Mouse (Mus musculus): Measurements from ENCODE around the gene Ost4. TPM values are rescaled to one million over a fixed set of nuclear protein-coding genes. Genes with fewer than 3 reads are reported as not detected.

The Ost4 gene
- polyA plus RNA-seq, 1 experiment from 2014 or later, result 311 TPM

GRCm38 (mm10) chr5:30879347-30879943 is 28.1 kb downstream of the Ost4 start:
- Histone ChIP-seq H3K4me3 (ENCODE audit: low read depth, low read length) (no peak overlapping the region), H3K9ac (ENCODE audit: low read depth, low read length) (no peak overlapping the region), H3K27me3 (ENCODE audit: control insufficient read depth, insufficient read depth, low read depth, low read length) (no peaks in the 10 kb centered on the region), H3K4me2 (ENCODE audit: low read depth, low read length) (no peak overlapping the region), H3K9me3 (replicated peaks; ENCODE audit: control insufficient read depth, low read length) (no peaks in the 10 kb centered on the region), H3K27ac (ENCODE audit: low read length) (no peak overlapping the region; the same call in 1 of the 2 replicates), H3K36me3 (ENCODE audit: control insufficient read depth, insufficient read depth) (peaks cover 31% of the 10 kb centered on the region), H3K4me1 (ENCODE audit: control insufficient read depth, low read depth, low read length) (no peaks in the 10 kb centered on the region)
- 59% methylated on average over 5 of the region's 5 CpGs for WGBS (ENCODE audit: insufficient replicate concordance)
- no peak for ATAC-seq (ENCODE audit: low read depth)

GRCm38 (mm10) chr5:30878616-30879015 is 29.0 kb downstream of the Ost4 start:
- ATAC-seq (ENCODE audit: low read depth), result no peak
- H3K4me2 ChIP-seq (ENCODE audit: low read depth, low read length), result no peak overlapping the region
- no peak overlapping the region for H3K9ac ChIP-seq (ENCODE audit: low read depth, low read length)
- H3K4me1 ChIP-seq (ENCODE audit: control insufficient read depth, low read depth, low read length), result no peaks in the 10 kb centered on the region
- no peaks in the 10 kb centered on the region for H3K9me3 ChIP-seq (replicated peaks; ENCODE audit: control insufficient read depth, low read length)
- H3K27me3 ChIP-seq (ENCODE audit: control insufficient read depth, insufficient read depth, low read depth, low read length), result no peaks in the 10 kb centered on the region
- peaks cover 39% of the 10 kb centered on the region for H3K36me3 ChIP-seq (ENCODE audit: control insufficient read depth, insufficient read depth)
- 50% methylated on average over 6 of the region's 6 CpGs for WGBS (ENCODE audit: insufficient replicate concordance)
- H3K4me3 ChIP-seq (ENCODE audit: low read depth, low read length), result no peak overlapping the region
- H3K27ac ChIP-seq (ENCODE audit: low read length), result no peak overlapping the region

- WGBS (ENCODE audit: insufficient replicate concordance), result 79% methylated on average over 7 of the region's 7 CpGs
- H3K27ac ChIP-seq (ENCODE audit: low read length), result no peak overlapping the region
- H3K4me3 ChIP-seq (ENCODE audit: low read depth, low read length), result no peak overlapping the region
- H3K27me3 ChIP-seq (ENCODE audit: control insufficient read depth, insufficient read depth, low read depth, low read length), result no peaks in the 10 kb centered on the region
- no peak overlapping the region for H3K4me2 ChIP-seq (ENCODE audit: low read depth, low read length)
- ATAC-seq (ENCODE audit: low read depth), result no peak
- peaks cover 59% of the 10 kb centered on the region for H3K36me3 ChIP-seq (ENCODE audit: control insufficient read depth, insufficient read depth)
- no peaks in the 10 kb centered on the region for H3K9me3 ChIP-seq (replicated peaks; ENCODE audit: control insufficient read depth, low read length)
- peaks cover 8% of the 10 kb centered on the region for H3K4me1 ChIP-seq (ENCODE audit: control insufficient read depth, low read depth, low read length)
- H3K9ac ChIP-seq (ENCODE audit: low read depth, low read length), result no peak overlapping the region
Measured at GRCm38 (mm10) chr5:30874365-30874764, 33.2 kb downstream of the Ost4 start.

GRCm38 (mm10) chr5:30872574-30872973 is 35.0 kb downstream of the Ost4 start:
- Histone ChIP-seq H3K4me3 (ENCODE audit: low read depth, low read length) (no peak overlapping the region), H3K4me1 (ENCODE audit: control insufficient read depth, low read depth, low read length) (peaks cover 12% of the 10 kb centered on the region), H3K9ac (ENCODE audit: low read depth, low read length) (no peak overlapping the region), H3K36me3 (ENCODE audit: control insufficient read depth, insufficient read depth) (peaks cover 55% of the 10 kb centered on the region), H3K4me2 (ENCODE audit: low read depth, low read length) (no peak overlapping the region), H3K27ac (ENCODE audit: low read length) (no peak overlapping the region), H3K27me3 (ENCODE audit: control insufficient read depth, insufficient read depth, low read depth, low read length) (no peaks in the 10 kb centered on the region), H3K9me3 (replicated peaks; ENCODE audit: control insufficient read depth, low read length) (no peaks in the 10 kb centered on the region)
- no peak for ATAC-seq (ENCODE audit: low read depth)
- 83% methylated on average over 9 of the region's 9 CpGs for WGBS (ENCODE audit: insufficient replicate concordance)

- H3K27ac ChIP-seq (ENCODE audit: low read length), result peak overlapping the region; percentile 25
Measured at GRCm38 (mm10) chr5:30870131-30870406, 37.5 kb downstream of the Ost4 start.

GRCm38 (mm10) chr5:30869405-30870130 is 38.0 kb downstream of the Ost4 start:
- H3K36me3 ChIP-seq (ENCODE audit: control insufficient read depth, insufficient read depth), result peaks cover 29% of the 10 kb centered on the region
- peak overlapping the region; percentile 90 for H3K9ac ChIP-seq (ENCODE audit: low read depth, low read length)
- H3K4me2 ChIP-seq (ENCODE audit: low read depth, low read length), result peak overlapping the region; percentile 83
- ATAC-seq (ENCODE audit: low read depth), result peak; percentile 97
- no peaks in the 10 kb centered on the region for H3K27me3 ChIP-seq (ENCODE audit: control insufficient read depth, insufficient read depth, low read depth, low read length)
- H3K9me3 ChIP-seq (replicated peaks; ENCODE audit: control insufficient read depth, low read length), result no peaks in the 10 kb centered on the region
- H3K4me3 ChIP-seq (ENCODE audit: low read depth, low read length), result peak overlapping the region; percentile 86
- peaks cover 12% of the 10 kb centered on the region for H3K4me1 ChIP-seq (ENCODE audit: control insufficient read depth, low read depth, low read length)
- under 1% methylated on average over 63 of the region's 63 CpGs for WGBS (ENCODE audit: insufficient replicate concordance)
- peak overlapping the region; percentile 25 for H3K27ac ChIP-seq (ENCODE audit: low read length)

More at GRCm38 (mm10) chr5:30870131-30870406, 37.5 kb downstream of the Ost4 start:
- ATAC-seq (ENCODE audit: low read depth), result no peak
- Histone ChIP-seq H3K4me3 (ENCODE audit: low read depth, low read length) (peak overlapping the region; percentile 86), H3K9me3 (replicated peaks; ENCODE audit: control insufficient read depth, low read length) (no peaks in the 10 kb centered on the region), H3K36me3 (ENCODE audit: control insufficient read depth, insufficient read depth) (peaks cover 34% of the 10 kb centered on the region), H3K4me1 (ENCODE audit: control insufficient read depth, low read depth, low read length) (peaks cover 12% of the 10 kb centered on the region), H3K27me3 (ENCODE audit: control insufficient read depth, insufficient read depth, low read depth, low read length) (no peaks in the 10 kb centered on the region), H3K4me2 (ENCODE audit: low read depth, low read length) (peak overlapping the region; percentile 83), H3K9ac (ENCODE audit: low read depth, low read length) (peak overlapping the region; percentile 90)
- 14% methylated on average over 2 of the region's 2 CpGs for WGBS (ENCODE audit: insufficient replicate concordance)

- Histone ChIP-seq H3K4me3 (ENCODE audit: low read depth, low read length) (peak overlapping the region; percentile 86), H3K9me3 (replicated peaks; ENCODE audit: control insufficient read depth, low read length) (no peaks in the 10 kb centered on the region), H3K27me3 (ENCODE audit: control insufficient read depth, insufficient read depth, low read depth, low read length) (no peaks in the 10 kb centered on the region), H3K4me1 (ENCODE audit: control insufficient read depth, low read depth, low read length) (peaks cover 12% of the 10 kb centered on the region), H3K36me3 (ENCODE audit: control insufficient read depth, insufficient read depth) (peaks cover 23% of the 10 kb centered on the region), H3K4me2 (ENCODE audit: low read depth, low read length) (peak overlapping the region; percentile 83), H3K9ac (ENCODE audit: low read depth, low read length) (peak overlapping the region; percentile 90), H3K27ac (ENCODE audit: low read length) (no peak overlapping the region)
- WGBS (ENCODE audit: insufficient replicate concordance), result 22% methylated on average over 9 of the region's 9 CpGs
- ATAC-seq (ENCODE audit: low read depth), result no peak
Measured at GRCm38 (mm10) chr5:30868981-30869380, 38.6 kb downstream of the Ost4 start.

GRCm38 (mm10) chr5:30867712-30868111 is 39.9 kb downstream of the Ost4 start, which contains the start of gene Tmem214:
Tmem214 (plus strand) TSS chr5:30868012.
- no peaks in the 10 kb centered on the region for H3K27me3 ChIP-seq (ENCODE audit: control insufficient read depth, insufficient read depth, low read depth, low read length)
- H3K4me3 ChIP-seq (ENCODE audit: low read depth, low read length), result no peak within 1 kb of the TSS
- H3K4me2 ChIP-seq (ENCODE audit: low read depth, low read length), result peak within 1 kb of the TSS; percentile 83; the same call in 1 of the 2 replicates
- 67% methylated on average over 3 of the region's 3 CpGs for WGBS (ENCODE audit: insufficient replicate concordance)
- peaks cover 12% of the 10 kb centered on the region for H3K4me1 ChIP-seq (ENCODE audit: control insufficient read depth, low read depth, low read length)
- H3K36me3 ChIP-seq (ENCODE audit: control insufficient read depth, insufficient read depth), result peaks cover 11% of the 10 kb centered on the region
- no peak within 1 kb of the TSS for H3K9ac ChIP-seq (ENCODE audit: low read depth, low read length)
- H3K27ac ChIP-seq (ENCODE audit: low read length), result no peak within 1 kb of the TSS
- no peaks in the 10 kb centered on the region for H3K9me3 ChIP-seq (replicated peaks; ENCODE audit: control insufficient read depth, low read length)
- no peak for ATAC-seq (ENCODE audit: low read depth)

GRCm38 (mm10) chr5:30866871-30867270 is 40.7 kb downstream of the Ost4 start:
- no peak overlapping the region for H3K4me3 ChIP-seq (ENCODE audit: low read depth, low read length)
- no peaks in the 10 kb centered on the region for H3K9me3 ChIP-seq (replicated peaks; ENCODE audit: control insufficient read depth, low read length)
- H3K27ac ChIP-seq (ENCODE audit: low read length), result no peak overlapping the region
- H3K4me1 ChIP-seq (ENCODE audit: control insufficient read depth, low read depth, low read length), result peaks cover 12% of the 10 kb centered on the region
- 43% methylated on average over 3 of the region's 3 CpGs for WGBS (ENCODE audit: insufficient replicate concordance)
- no peak overlapping the region for H3K9ac ChIP-seq (ENCODE audit: low read depth, low read length)
- peaks cover 2% of the 10 kb centered on the region for H3K36me3 ChIP-seq (ENCODE audit: control insufficient read depth, insufficient read depth)
- no peak overlapping the region for H3K4me2 ChIP-seq (ENCODE audit: low read depth, low read length)
- ATAC-seq (ENCODE audit: low read depth), result no peak
- H3K27me3 ChIP-seq (ENCODE audit: control insufficient read depth, insufficient read depth, low read depth, low read length), result no peaks in the 10 kb centered on the region

All from liver, embryonic 16.5 days (tissue).